In the genomic region with DNA sequence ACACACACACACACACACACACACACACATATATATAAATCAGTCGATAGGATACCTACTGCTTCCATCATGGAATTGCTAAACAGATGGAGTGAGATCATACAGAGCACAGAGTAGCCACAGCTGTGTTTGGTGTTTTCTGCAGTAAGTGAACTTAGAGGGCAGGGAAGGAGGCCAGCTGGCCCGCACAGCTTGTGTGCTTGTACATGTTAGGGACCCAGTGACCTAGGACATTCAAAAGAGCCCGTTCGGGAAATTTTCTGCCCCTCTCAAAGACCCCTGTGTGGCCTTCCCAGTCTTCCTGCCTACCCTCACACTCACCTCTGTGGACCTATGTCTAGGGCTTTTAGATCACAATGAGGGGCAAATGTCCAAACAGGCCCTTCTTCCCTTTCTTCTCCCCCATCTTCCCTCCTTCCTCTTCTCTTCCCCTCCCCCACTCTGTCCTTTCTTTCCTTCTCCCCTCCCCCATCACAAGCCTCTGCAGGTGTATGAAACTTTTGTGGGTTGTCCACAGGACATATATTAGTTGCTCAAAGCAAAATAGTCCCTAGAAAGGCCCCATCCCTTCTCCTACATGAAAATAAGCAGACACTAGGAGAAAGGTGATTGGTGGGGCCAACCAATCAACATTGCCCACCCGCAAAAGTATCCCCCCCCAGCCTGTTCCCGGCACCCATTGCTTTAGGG, we compare ENCODE assay signal across 1 mouse cellular context.
TF ChIP-seq lines count a peak whose summit lies in the region.

No protein-coding gene starts in this region.

TF ChIP-seq in CH12.LX, 34 proteins besides CTCF, POLR2A, EP300 and RAD21:
- TF ChIP-seq ELF1 (IDR thresholded peaks at IDR 0.05; ENCODE audit: low read depth, low read length) (0 out of 2 replicates have a peak, but pooled peaks have one; percentile 52), USF1 (IDR thresholded peaks at IDR 0.05; ENCODE audit: low read depth, low read length) (no peak), JUND (conservative IDR thresholded peaks at IDR 0.05; ENCODE audit: low read depth, low read length) (peak; percentile 80), UBTF (IDR thresholded peaks at IDR 0.05; ENCODE audit: low read depth, low read length) (0 out of 2 replicates have a peak, but pooled peaks have one; percentile 41), POLR2AphosphoS2 (IDR thresholded peaks at IDR 0.05; ENCODE audit: low read depth, low read length) (no peak), NELFE (IDR thresholded peaks at IDR 0.05; ENCODE audit: low read depth, low read length) (no peak), TCF12 (IDR thresholded peaks at IDR 0.05; ENCODE audit: low read depth, low read length) (peak; percentile 100), MAX (IDR thresholded peaks at IDR 0.05; ENCODE audit: low read length) (peak; percentile 13; the same call in 1 of the 2 replicates), MAFK (IDR thresholded peaks at IDR 0.05; ENCODE audit: insufficient replicate concordance, low read length) (peak; percentile 88), NRF1 (IDR thresholded peaks at IDR 0.05; ENCODE audit: low read depth, low read length) (no peak; the same call in 1 of the 2 replicates), ZKSCAN1 (IDR thresholded peaks at IDR 0.05; ENCODE audit: borderline replicate concordance, low read depth, low read length) (no peak), ETS1 (conservative IDR thresholded peaks at IDR 0.05; ENCODE audit: low read depth, low read length) (peak; percentile 80), BHLHE40 (IDR thresholded peaks at IDR 0.05; ENCODE audit: low read depth, low read length) (peak; percentile 88), MEF2A (IDR thresholded peaks at IDR 0.05; ENCODE audit: borderline replicate concordance, low read depth, low read length) (peak; percentile 93), GABPA (IDR thresholded peaks at IDR 0.05; ENCODE audit: insufficient replicate concordance, low read depth, low read length) (no peak), HCFC1 (IDR thresholded peaks at IDR 0.05; ENCODE audit: low read depth, low read length) (peak; percentile 37; the same call in 1 of the 2 replicates), USF2 (conservative IDR thresholded peaks at IDR 0.05; ENCODE audit: low read depth, low read length) (no peak), TBP (conservative IDR thresholded peaks at IDR 0.05; ENCODE audit: low read depth, low read length) (no peak), MAZ (IDR thresholded peaks at IDR 0.05; ENCODE audit: low read depth, low read length) (peak; percentile 95), E2F4 (IDR thresholded peaks at IDR 0.05; ENCODE audit: insufficient replicate concordance, low read depth, low read length) (peak; percentile 50; the same call in 1 of the 2 replicates), CHD1 (IDR thresholded peaks at IDR 0.05; ENCODE audit: low read depth, low read length) (peak; percentile 63; the same call in 1 of the 2 replicates), MYC (IDR thresholded peaks at IDR 0.05; ENCODE audit: low read depth, low read length) (peak; percentile 37; the same call in 1 of the 2 replicates), SMC3 (IDR thresholded peaks at IDR 0.05; ENCODE audit: low read depth, low read length) (no peak; the same call in none of the 2 replicates), ZNF384 (IDR thresholded peaks at IDR 0.05; ENCODE audit: low read depth, low read length) (no peak), ZMIZ1 (IDR thresholded peaks at IDR 0.05; ENCODE audit: low read depth, low read length) (0 out of 2 replicates have a peak, but pooled peaks have one; percentile 36), MXI1 (IDR thresholded peaks at IDR 0.05; ENCODE audit: low read depth, low read length) (peak; percentile 61), SIN3A (IDR thresholded peaks at IDR 0.05; ENCODE audit: low read length) (peak; percentile 78; the same call in 1 of the 2 replicates), RCOR1 (conservative IDR thresholded peaks at IDR 0.05; ENCODE audit: low read depth, low read length) (peak; percentile 98), PAX5 (IDR thresholded peaks at IDR 0.05; ENCODE audit: low read length) (no peak), CHD2 (IDR thresholded peaks at IDR 0.05; ENCODE audit: low read length) (peak; percentile 98), IRF4 (IDR thresholded peaks at IDR 0.05; ENCODE audit: low read depth, low read length) (peak; percentile 97), ZC3H11A (IDR thresholded peaks at IDR 0.05; ENCODE audit: low read depth, low read length) (no peak), JUN (IDR thresholded peaks at IDR 0.05; ENCODE audit: insufficient read depth, low read depth, low read length) (peak; percentile 65; the same call in 1 of the 2 replicates), KAT2A (IDR thresholded peaks at IDR 0.05; ENCODE audit: insufficient replicate concordance, low read length) (0 out of 2 replicates have a peak, but pooled peaks have one; percentile 38)
